Mouse (Mus musculus) gastrocnemius, adult 18-20 months (tissue): ENCODE measurements around the gene Olfr220. TPM values are rescaled to one million over a fixed set of nuclear protein-coding genes. Genes with fewer than 3 reads are reported as not detected.

Experiments used
- DNase-seq: peaks from one replicate; pipeline ENCODE4 v3.0.0; 2021; ENCODE audit warnings: low spot score
- long read RNA-seq, 2 experiments: library from polyadenylated mRNA; stranded (forward); transcript quantifications; one replicate each; pipeline ENCODE4 v2.0.0; 2021
- total RNA-seq, 2 experiments: library from RNA; stranded (reverse); gene quantifications; 2 replicates each; pipeline ENCODE4 v1.2.3; 2021

The Olfr220 gene
- not detected for total RNA-seq
- long read RNA-seq, experiment 1: 0 reads
- long read RNA-seq, experiment 2: 0 reads

DNA sequence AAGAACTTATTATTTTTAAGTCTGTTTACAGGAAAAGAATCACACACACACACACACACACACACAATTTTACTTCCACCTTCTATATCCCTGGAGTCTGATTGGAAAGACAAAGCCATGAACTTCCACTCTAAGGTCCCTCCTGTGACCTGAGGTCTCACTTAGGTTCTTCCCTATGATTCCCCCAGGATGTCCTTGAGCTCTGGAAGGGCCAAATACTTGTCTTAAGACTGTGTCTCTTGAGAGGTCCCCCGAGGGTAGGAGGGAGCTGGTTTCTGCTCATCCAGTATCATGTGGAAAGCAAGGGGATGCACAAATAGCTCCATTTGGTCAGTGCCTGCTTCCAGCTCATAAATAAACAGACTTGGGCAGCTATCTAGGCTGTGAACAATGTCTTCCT lies at the start of gene Olfr220:
Olfr220 (plus strand) TSS at position 301 of the 400 bp plus-strand sequence.
- no peak for DNase-seq

DNA sequence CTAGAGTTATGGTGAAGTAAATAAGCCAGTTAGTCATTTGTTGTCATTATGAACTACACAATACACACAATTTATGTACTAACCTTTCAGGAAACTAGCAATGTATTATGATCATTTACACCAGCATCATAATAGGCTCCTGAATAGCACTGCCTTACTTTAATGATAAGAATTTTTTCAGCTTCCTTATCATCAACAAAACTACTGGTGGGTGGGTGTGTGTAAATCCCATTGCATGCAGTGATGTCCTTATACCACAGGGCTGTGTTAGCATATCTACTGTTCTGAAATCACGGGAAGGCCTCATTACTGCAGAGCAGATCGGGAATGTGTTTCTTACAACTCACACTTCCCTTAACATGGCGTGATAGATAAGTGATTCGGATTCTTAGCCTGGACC lies 18.9 kb upstream of the Olfr220 start:
- DNase-seq: no peak

DNA sequence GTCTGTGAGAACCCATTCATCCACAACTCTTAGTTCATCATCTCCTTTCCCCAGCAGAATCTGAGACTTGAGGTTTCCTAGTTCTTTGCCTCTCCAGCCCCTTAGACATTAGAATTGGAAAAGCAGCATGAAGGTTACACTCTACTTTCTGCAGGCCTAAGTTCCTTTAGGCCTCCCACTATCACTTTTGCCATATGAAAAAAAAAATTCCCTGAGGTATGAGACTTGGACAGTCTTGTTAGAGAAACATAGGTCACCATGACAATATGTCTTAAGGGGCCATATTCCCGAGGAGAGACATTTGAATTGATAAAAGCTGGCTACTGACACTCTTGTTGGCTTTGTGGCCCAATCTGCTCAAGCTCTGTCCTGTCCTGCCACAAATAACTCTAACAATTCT lies 18.1 kb upstream of the Olfr220 start, which contains the start of gene Olfr414:
Olfr414 (plus strand) TSS at position 301 of the 400 bp plus-strand sequence.
- no peak for DNase-seq

DNA sequence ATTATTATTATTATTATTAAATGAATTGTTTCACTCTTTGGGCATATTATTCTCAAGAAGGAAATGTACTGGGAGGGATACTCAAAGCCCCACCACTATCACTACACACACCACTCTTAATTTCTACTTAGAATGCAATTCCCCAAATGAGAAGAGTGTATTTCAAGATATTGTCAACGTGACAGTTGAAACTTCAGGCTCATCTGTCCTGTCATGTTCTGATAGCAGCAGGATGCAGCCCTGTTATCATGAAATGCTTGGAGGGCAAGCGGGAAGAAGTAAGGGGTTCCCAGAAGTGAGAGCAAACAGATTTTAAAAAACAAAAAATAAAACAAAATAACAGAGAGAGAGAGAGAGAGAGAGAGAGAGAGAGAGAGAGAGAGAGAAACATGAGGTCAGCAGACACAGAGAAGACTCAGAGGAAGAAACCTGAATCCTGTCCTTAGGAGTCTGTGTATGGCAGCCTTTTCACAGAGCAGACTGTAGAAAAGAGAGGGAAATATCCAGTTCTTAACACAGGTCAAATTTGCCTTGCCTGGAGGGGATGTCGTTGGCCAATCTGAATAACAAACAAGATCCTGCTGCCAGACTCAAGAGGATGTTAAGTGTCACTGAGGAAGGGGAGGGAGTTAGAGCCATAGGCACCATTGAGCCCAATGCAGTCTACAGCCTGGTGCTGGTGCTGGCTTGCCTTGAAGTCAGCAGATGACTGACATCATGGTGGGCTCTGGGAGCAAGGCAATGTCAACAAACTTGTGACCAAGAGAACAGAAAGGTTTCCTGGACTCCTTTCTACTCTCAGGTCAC lies 15.5 kb upstream of the Olfr220 start:
- no peak for DNase-seq

DNA sequence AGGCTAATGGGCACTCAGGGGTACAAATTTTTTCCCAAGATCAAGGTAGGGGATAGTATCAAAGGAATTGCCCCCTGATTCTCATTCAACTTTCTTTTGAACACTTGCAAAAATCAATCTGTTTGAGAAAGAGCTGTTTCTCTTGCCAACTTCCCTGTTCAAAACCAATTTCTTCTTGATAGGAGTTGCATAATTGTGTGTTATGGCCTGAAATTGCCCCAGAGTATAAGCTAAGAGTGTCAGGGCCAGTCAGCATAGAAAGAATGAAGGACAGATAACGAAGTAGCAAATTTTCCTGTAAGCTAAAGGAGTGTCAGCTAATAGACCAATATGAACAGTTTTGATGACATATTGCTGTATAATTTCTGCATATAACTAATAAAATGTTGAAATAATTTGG lies 14.5 kb upstream of the Olfr220 start:
- no peak for DNase-seq

DNA sequence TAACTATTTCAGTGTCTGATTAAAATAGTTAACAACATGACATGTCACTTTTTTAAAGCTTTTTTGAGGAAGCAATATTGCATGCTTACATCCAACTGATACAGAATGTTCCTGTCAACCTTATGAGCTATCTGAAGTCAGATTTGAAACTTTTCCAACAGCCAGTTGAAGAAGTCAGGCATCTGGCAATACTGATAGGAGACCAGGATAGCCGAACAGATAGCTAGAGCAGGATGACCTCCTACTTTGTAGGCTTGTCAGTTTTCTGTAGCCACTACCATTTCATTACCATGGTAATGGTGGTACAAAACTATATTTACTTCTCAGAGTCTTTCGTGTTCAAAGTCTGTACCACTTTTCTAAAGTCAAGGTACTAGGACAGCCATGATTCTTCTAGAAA lies 13.5 kb upstream of the Olfr220 start:
- DNase-seq: no peak

DNA sequence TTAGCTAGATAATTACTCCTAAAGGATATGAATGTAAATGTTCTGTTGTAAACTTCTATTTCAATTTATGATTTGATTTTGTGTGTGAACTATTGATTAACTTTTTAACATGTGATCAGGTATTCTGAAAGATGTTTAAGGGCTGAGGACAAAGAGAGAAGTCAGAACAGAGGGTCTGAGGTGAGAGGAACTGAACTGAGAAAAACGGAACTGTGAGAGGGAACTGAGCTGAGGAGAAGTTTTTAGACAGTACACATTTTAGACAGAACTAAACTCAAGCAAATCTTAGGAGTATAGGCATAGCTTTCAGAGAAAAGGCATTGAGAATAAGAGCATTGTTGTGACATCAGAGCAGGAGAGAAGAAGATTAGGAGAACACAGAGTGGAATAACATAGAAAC lies 7.8 kb upstream of the Olfr220 start:
- DNase-seq: no peak

DNA sequence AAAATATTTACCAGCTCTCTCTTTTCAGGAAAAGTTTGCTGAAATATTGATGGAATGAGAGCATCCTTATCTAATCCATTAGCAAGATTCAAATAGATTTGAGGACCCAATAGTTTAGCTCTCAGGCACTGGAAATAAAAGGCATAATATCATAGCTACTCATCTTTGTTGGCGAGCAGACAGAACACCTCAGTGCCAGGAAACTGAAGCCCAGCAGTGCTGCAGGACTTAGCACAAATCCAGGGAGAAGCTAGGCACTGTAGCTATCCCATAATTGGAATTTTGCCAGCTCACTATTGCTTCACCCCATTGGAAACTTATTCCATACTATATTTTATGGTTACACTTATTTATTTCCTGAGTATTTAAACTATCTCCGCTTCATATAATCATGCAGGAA lies 13.2 kb downstream of the Olfr220 start:
- DNase-seq: no peak

DNA sequence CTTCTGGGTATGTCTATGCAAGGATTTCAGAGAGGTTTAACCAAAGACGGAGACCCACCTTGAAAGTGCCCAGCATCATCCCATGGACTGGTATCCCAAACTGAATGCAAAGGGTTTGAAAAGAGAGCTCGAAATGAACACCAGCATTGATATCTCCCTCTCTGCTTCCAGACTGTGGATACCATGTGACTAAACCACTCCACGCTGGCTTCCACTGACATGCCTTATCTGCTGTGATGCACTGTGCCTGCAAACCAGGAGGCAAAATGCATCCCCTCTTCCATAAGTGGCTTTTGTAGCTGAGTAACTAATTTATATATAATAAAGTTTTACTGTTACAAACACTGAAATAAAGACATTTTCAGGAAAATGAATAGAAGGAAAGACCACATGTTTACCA lies 23.5 kb downstream of the Olfr220 start:
- no peak for DNase-seq

DNA sequence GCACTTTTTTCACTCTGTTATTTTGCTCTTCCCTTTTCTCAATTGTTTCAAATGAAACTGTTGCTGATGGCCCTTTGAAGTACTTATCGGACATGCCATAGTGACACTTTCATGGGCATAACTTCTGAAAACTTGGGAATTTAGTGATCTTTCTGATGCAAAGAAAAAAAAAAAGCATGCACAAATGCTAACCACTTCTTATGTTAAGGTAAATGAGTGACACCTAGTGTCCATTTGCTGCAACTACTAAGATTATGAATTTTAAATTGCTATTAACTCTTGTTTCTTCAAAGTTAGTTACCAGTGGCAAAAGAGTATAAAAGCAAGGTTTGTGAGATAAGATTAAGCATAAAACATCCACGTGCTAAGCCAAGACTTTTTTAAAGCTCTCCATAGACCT lies 24.4 kb downstream of the Olfr220 start:
- no peak for DNase-seq

DNA sequence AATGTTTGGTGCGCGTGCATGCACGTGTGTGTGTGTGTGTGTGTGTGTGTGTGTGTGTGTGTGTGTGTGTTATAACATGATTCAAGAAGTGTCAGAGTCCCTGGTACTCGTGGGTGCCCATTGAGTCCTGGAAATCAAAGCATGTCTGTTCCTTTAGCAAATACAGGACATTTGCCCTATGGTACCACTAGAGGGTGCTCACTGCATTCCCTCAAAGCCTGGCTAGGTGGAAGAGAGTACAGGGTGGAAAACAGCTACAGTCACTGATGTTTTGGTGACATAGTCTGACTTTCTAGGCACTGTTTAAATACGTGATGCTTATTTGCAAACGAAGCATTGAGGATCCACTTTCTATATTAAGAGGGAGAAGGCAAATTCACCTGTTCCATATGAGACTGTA lies 27.9 kb downstream of the Olfr220 start:
- DNase-seq: peak; percentile 11

DNA sequence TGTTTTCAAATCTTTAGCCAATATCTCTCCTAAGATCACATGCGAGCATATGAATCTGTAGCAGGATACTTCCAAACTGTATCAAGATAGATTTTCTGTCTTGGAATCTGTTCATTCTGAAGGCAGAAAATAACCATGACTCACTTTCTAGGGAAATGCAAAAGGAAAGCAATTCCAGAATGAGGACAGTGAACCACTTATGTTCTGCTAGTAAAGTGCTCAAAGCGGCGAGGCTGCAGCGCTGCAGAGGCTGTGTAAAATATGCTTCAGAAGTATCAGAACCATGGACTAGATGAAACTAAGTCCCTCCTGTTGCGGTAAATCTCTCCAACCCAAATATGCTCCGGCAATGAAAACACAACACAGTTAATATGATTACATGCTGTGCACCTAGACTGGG lies 40.7 kb downstream of the Olfr220 start:
- no peak for DNase-seq

DNA sequence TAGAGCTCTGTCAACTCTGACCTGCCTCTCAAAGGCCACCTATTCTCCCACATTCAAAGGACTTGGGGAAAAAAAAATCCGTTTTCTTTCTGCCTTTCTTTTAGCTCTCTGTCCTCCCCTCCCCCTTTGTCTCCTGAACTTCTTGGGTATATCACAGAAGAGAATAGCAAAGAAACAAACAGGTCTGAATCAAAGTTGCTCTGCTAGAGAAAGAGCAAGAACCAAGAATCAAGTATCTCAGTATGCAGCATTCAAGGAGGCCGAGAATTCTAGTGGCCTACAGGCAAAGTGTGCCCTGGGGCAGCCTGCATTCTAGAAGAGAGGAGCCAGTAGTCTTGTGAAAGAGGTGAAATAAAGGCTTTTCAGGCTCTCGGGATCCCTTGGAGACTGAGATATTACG lies 58.2 kb downstream of the Olfr220 start:
- DNase-seq: no peak

Other genes starting within 250 kb of the Olfr220 start
- gene Olfr419, start 190.0 kb upstream of the Olfr220 start, total RNA-seq: not detected
- not detected for gene Mptx1, start 111.6 kb upstream of the Olfr220 start, total RNA-seq
- not detected for gene Olfr417, start 77.0 kb upstream of the Olfr220 start, total RNA-seq
- not detected for gene Olfr248, start 51.0 kb upstream of the Olfr220 start, total RNA-seq
- gene Olfr414, start 18.0 kb upstream of the Olfr220 start, total RNA-seq: not detected
- under 1 TPM; 0.14 to 0.19 TPM for gene Fmn2, start 59.7 kb downstream of the Olfr220 start, total RNA-seq